Mouse (Mus musculus) lung, embryonic 15.5 days (tissue): ENCODE data around the gene Tiam1. TPM values are rescaled to one million over a fixed set of nuclear protein-coding genes. Genes with fewer than 3 reads are reported as not detected.

Experiments used
- ATAC-seq: fragments of 200-750 bp; cut with Nextera tagmentation; 2 replicates; pipeline ENCODE4 v1.8.0; 2017; ENCODE audit warnings: moderate number of reproducible peaks, borderline replicate concordance; ENCODE audit not compliant: low FRiP score, low TSS enrichment; ENCODE audit errors: extremely low read depth
- H3K27ac ChIP-seq: fragments of 300-500 bp; sonication (generic); 2 replicates; pipeline ENCODE4 v1.5.1; 2015; ENCODE audit warnings: moderate library complexity, mild to moderate bottlenecking, inconsistent platforms
- H3K27me3 ChIP-seq: fragments of 300-500 bp; sonication (generic); 2 replicates; pipeline ENCODE4 v1.6.1; 2015; ENCODE audit warnings: inconsistent platforms
- H3K36me3 ChIP-seq: fragments of 300-500 bp; sonication (generic); 2 replicates; pipeline ENCODE4 v1.6.1; 2015; ENCODE audit warnings: inconsistent platforms
- H3K4me1 ChIP-seq: fragments of 300-500 bp; sonication (generic); 2 replicates; pipeline ENCODE4 v1.6.1; 2015; ENCODE audit warnings: inconsistent platforms
- H3K4me2 ChIP-seq: fragments of 300-500 bp; sonication (generic); 2 replicates; pipeline ENCODE4 v1.6.1; 2015; ENCODE audit warnings: inconsistent platforms, mild to moderate bottlenecking, moderate library complexity
- H3K4me3 ChIP-seq: fragments of 300-500 bp; sonication (generic); 2 replicates; pipeline ENCODE4 v1.5.1; 2015; ENCODE audit warnings: mild to moderate bottlenecking, inconsistent platforms
- H3K9ac ChIP-seq: fragments of 300-500 bp; sonication (generic); 2 replicates; pipeline ENCODE4 v1.6.1; 2015; ENCODE audit warnings: inconsistent platforms
- H3K9me3 ChIP-seq: fragments of 300-500 bp; sonication (generic); 2 replicates; pipeline ENCODE4 v1.6.1; 2016; ENCODE audit warnings: inconsistent platforms
- WGBS: fragments of 180-500 bp; shearing (Covaris S2); methylation state at CpG from one replicate; pipeline ENCODE4 v1.1.7; 2015; 5-methylcytosine and 5-hydroxymethylcytosine counted together
- polyA plus RNA-seq: library from polyadenylated mRNA; unstranded; fragments of >200 nt; fragmentation: Nextera tagmentation; extraction: Ambion mirVana; gene quantifications from 2 replicates; pipeline ENCODE4 v1.2.1, GENCODE M21; 2015

Gene Tiam1
- polyA plus RNA-seq, 1 experiment from 2014 or later: 10.8 TPM

DNA sequence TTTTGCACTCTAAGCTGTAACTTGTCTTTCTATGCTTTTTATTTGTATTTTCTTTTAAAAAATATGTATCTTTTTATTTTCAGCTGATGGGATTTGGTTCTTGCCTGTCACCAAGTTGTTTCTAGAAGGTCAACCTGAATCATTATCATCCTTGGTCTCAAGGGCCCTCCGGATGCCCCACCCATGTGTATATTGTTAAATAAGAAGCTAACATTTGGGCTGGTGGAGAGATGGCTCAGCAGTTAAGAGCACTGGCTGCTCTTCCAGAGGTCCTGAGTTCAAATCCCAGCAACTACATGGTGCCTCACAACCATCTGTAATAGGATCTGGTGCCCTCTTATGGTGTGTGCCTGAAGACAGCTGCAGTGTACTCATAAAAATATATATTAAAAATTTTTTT is 27.1 kb upstream of the Tiam1 start:
- Histone ChIP-seq H3K4me2 (no peak overlapping the region), H3K4me3 (no peak overlapping the region), H3K9ac (no peak overlapping the region), H3K27me3 (no peaks in the 10 kb centered on the region), H3K9me3 (no peaks in the 10 kb centered on the region), H3K36me3 (no peaks in the 10 kb centered on the region), H3K27ac (no peak overlapping the region), H3K4me1 (no peaks in the 10 kb centered on the region)
- no peak for ATAC-seq
- WGBS: 89% methylated on average over 1 of the region's 1 CpGs

DNA sequence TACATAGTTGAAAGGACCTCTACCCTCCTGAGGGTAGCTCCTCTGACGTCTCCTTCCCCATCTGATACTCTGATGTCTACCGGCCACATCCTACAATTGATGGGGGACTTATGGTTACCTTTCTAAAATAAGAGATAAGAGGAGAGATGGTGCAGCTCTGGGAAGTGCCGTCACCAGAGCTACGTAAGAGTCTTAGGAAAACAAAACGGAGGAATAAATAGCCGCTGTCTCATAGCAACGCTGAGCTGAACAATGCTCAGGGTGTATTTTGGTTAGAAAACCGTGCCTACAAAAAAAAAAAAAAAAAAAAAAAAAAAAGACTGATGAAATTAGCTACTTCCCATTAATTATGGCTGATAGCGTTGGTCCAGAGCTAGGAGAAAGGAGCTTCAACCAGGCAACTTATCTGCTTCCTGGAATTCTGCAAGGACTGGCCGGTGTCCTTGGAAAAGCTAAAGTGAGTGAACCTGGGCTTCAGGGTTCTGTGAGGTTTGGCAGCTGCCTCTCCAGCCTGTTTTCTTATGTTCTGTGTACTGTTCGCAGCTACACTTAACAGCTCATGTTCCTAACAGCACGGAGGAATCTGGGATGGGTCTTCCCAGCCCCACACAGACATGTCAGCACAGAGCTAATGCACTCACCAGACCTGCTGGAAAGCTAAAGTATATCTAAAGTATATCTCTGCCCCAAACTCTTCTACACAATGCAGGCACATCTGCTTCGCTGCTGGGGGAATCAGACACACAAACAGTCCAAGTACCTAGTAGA is 26.5 kb upstream of the Tiam1 start:
- Histone ChIP-seq H3K27me3 (no peaks in the 10 kb centered on the region), H3K4me3 (no peak overlapping the region), H3K4me1 (no peaks in the 10 kb centered on the region), H3K4me2 (no peak overlapping the region), H3K9me3 (no peaks in the 10 kb centered on the region), H3K9ac (no peak overlapping the region), H3K27ac (no peak overlapping the region), H3K36me3 (no peaks in the 10 kb centered on the region)
- WGBS: 49% methylated on average over 13 of the region's 13 CpGs
- ATAC-seq: no peak

DNA sequence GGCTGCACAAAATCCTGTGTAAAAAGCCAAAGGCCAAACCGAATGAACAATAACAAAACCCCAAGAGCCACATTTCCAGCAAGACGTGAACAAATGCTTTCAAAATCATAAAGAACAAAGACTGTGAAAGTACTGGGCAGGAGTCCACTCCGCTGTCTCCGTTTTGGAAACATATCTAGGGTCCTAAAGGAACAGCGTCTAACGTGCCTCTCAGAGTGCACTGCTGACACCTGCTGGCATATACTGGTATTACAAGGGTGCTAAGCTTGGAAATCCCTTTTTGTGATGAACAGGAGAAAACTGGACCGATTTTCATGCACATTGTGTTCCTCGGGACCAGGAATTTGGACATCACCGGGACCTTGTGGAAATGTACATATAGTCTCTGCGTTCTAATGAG is 24.1 kb upstream of the Tiam1 start:
- no peak overlapping the region for H3K4me3 ChIP-seq
- H3K36me3 ChIP-seq: no peaks in the 10 kb centered on the region
- H3K27me3 ChIP-seq: no peaks in the 10 kb centered on the region
- H3K27ac ChIP-seq: no peak overlapping the region
- no peak for ATAC-seq
- H3K4me1 ChIP-seq: no peaks in the 10 kb centered on the region
- no peaks in the 10 kb centered on the region for H3K9me3 ChIP-seq
- 27% methylated on average over 10 of the region's 10 CpGs for WGBS
- H3K9ac ChIP-seq: no peak overlapping the region
- no peak overlapping the region for H3K4me2 ChIP-seq

DNA sequence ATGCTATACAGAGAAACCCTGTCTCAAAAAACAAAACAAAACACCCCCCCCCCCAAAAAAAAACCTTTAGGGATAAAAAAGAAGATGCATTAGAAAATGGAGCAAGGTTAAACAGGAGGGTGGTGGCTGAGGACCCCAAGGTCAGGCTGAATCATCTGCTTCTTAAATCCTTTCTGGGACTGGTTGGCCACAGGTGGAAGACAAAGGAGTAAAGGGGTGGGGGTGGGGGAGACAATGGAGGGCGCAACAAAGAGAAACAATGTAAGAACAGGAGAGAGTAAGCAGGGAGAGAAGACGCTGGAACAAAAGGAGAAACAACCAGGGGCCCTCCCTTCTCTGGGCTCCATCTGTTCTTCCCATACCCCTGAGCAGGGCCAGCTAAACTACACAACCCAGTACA is 21.9 kb upstream of the Tiam1 start:
- Histone ChIP-seq H3K9ac (no peak overlapping the region), H3K9me3 (no peaks in the 10 kb centered on the region), H3K4me1 (no peaks in the 10 kb centered on the region), H3K4me3 (no peak overlapping the region), H3K27ac (no peak overlapping the region), H3K27me3 (no peaks in the 10 kb centered on the region), H3K36me3 (no peaks in the 10 kb centered on the region), H3K4me2 (no peak overlapping the region)
- 71% methylated on average over 2 of the region's 2 CpGs for WGBS
- no peak for ATAC-seq

DNA sequence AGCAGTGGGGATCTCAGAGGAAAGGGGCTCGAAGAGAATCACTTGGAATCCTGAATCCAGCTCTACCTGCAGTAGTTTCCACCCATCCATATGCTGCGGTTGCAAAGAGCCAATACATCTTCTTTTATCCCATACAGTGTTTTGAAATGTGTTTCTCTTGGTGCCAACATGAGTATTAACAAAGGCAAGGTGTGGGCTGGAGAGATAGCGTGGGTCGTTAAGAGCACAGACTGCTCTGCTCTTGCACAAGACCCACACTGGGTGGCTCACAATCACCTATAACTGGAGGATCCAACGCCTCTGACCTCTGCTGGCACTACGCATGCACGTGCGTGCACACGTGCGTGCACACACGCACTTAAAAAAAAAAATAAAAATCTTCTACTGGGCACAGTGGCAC is 21.4 kb upstream of the Tiam1 start:
- Histone ChIP-seq H3K27me3 (no peaks in the 10 kb centered on the region), H3K9ac (no peak overlapping the region), H3K4me2 (no peak overlapping the region), H3K4me1 (no peaks in the 10 kb centered on the region), H3K36me3 (no peaks in the 10 kb centered on the region), H3K27ac (no peak overlapping the region), H3K9me3 (no peaks in the 10 kb centered on the region), H3K4me3 (no peak overlapping the region)
- ATAC-seq: no peak
- 90% methylated on average over 11 of the region's 11 CpGs for WGBS

DNA sequence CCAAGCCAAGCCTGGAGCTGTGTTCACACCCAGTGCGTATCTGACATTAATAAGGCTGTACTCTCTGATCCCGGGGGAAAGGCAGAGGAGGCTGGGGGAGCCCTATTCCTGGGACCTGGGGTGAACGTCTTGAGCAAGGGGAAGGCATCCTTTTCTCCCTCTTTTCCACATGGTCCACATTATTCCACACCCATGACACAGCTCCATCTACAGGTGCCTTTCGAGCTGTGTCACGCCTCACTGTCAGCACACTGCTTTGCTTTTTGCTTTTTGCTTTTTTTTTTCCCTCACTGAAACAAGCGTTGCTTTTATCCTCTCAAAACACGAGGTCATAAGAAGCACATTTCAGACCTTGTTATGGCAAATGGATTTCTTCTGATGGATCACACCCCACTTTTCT is 11.5 kb upstream of the Tiam1 start:
- Histone ChIP-seq H3K36me3 (no peaks in the 10 kb centered on the region), H3K4me1 (peaks cover 8% of the 10 kb centered on the region), H3K4me2 (no peak overlapping the region), H3K9me3 (no peaks in the 10 kb centered on the region), H3K27me3 (no peaks in the 10 kb centered on the region; the same call in 1 of the 2 replicates), H3K27ac (no peak overlapping the region), H3K9ac (no peak overlapping the region), H3K4me3 (no peak overlapping the region)
- ATAC-seq: no peak
- 34% methylated on average over 7 of the region's 7 CpGs for WGBS

DNA sequence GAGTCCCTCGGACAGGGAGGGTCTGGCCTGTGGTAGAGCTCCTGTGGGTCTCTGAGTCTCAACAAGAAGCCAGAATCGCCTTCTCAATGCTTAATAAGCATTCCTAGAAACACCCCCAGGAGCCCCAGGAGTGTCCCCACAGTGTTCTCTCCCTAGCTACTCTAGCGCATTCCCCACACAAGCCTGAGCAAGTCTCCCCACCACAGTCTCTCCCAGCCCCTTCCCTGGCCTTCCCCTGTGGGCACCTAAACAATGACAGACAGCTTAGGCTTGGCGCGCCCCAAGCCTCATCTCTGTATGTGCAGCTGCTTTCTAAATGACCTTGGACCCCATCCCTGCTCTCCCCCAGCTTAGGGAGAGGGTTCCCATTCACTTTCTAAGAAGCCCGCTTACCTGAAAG is 7.3 kb upstream of the Tiam1 start:
- ATAC-seq: no peak
- Histone ChIP-seq H3K4me3 (no peak overlapping the region), H3K27ac (no peak overlapping the region), H3K4me1 (peaks cover 14% of the 10 kb centered on the region), H3K9ac (no peak overlapping the region), H3K4me2 (no peak overlapping the region), H3K27me3 (no peaks in the 10 kb centered on the region; the same call in 1 of the 2 replicates), H3K36me3 (no peaks in the 10 kb centered on the region), H3K9me3 (no peaks in the 10 kb centered on the region)
- 91% methylated on average over 6 of the region's 6 CpGs for WGBS

DNA sequence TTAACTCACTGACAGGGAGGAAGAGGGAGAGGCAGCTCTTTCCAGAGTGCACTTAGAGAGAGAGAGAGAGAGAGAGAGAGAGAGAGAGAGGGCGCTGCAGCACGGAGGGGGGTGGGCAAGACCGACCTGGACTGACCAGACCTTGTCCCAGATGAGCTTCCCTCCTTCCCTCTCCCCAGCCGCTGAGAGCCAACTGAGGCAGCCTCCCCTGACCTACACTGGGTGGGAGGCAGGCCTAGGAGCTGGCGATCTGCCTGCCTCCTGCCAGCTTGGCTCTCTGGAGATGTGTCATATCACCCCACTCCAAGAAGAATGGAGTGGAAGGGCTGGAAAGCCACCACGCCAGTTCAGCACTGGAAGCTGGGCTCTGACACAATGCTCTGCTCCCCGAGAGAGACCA is 6.6 kb upstream of the Tiam1 start:
- Histone ChIP-seq H3K36me3 (no peaks in the 10 kb centered on the region), H3K9me3 (no peaks in the 10 kb centered on the region), H3K27me3 (no peaks in the 10 kb centered on the region; the same call in 1 of the 2 replicates), H3K4me2 (no peak overlapping the region), H3K4me3 (no peak overlapping the region), H3K27ac (no peak overlapping the region), H3K4me1 (peaks cover 14% of the 10 kb centered on the region), H3K9ac (no peak overlapping the region)
- 0 out of 2 replicates have a peak, but pooled peaks have one; percentile 21 for ATAC-seq
- 40% methylated on average over 7 of the region's 7 CpGs for WGBS

DNA sequence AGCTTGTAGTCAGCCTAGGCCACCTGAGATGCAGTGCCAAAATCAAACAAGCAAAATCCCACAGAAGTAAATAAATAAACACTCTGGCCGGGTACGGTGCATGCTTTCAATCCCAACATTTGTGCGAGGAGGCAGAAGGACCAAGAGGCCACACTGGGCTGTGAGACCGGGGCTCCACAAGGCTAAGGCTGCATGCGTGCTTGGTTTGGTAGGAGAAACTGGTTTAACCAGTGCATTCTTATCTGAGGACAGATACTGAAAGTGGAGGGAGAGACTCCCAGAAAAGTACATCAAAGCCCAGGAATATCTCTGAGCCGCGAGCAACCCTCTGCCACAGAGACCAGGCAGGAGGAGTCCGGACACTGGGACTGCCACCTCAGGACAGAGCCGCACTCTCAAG is 5.8 kb upstream of the Tiam1 start:
- Histone ChIP-seq H3K27me3 (no peaks in the 10 kb centered on the region; the same call in 1 of the 2 replicates), H3K9me3 (no peaks in the 10 kb centered on the region), H3K9ac (no peak overlapping the region), H3K4me3 (no peak overlapping the region), H3K4me1 (peaks cover 19% of the 10 kb centered on the region), H3K27ac (no peak overlapping the region), H3K4me2 (no peak overlapping the region), H3K36me3 (no peaks in the 10 kb centered on the region)
- 40% methylated on average over 9 of the region's 9 CpGs for WGBS
- no peak for ATAC-seq

DNA sequence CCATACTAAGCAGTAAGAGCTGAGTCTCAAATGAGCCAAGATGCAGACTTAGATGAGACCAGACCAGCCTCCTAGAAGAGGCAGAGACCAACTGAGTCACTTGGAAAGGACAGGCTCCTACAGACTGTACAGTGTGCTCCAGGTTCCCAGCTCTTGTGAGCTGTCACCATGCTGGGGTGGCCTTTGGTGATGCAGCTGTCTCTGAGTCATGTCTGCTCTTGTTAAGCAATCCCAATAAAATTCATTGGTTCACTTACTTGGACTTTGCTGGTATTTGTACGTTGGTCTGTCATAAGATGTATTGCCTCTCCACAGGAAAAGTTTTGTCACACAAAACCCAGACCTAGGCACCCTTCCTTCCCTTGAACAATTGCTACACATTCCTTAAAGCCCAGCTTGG is 1.7 kb upstream of the Tiam1 start:
- Histone ChIP-seq H3K4me3 (no peak overlapping the region), H3K27ac (no peak overlapping the region), H3K9ac (no peak overlapping the region), H3K36me3 (no peaks in the 10 kb centered on the region), H3K9me3 (no peaks in the 10 kb centered on the region), H3K4me2 (no peak overlapping the region), H3K27me3 (peaks cover 15% of the 10 kb centered on the region; the same call in 1 of the 2 replicates), H3K4me1 (peaks cover 31% of the 10 kb centered on the region)
- 82% methylated on average over 1 of the region's 1 CpGs for WGBS
- no peak for ATAC-seq

DNA sequence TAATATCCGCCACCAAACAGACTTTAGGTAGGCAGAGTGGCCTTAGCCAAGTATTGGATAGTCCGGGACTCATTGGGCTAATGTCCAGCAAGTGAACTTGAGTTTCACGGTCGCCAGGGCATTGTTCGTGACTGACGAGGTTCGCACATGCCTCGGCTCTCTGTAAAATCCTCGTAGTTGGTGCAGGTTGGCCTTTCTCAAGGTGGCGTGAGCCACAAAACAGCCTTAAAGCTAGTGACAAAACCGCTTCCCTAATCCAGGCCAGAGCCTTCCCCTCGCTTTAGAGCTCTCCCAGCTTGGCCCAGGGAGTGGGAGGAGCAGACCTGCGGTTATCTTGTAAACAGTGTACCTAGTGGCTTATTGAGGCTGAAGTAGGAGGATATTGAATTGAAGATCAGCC is 972 bp upstream of the Tiam1 start:
- H3K4me2 ChIP-seq: peak overlapping the region; percentile 96
- H3K4me1 ChIP-seq: peaks cover 26% of the 10 kb centered on the region
- H3K9ac ChIP-seq: peak overlapping the region; percentile 65
- ATAC-seq: no peak
- H3K9me3 ChIP-seq: no peaks in the 10 kb centered on the region
- peak overlapping the region; percentile 88; the same call in 1 of the 2 replicates for H3K27ac ChIP-seq
- peaks cover 15% of the 10 kb centered on the region; the same call in 1 of the 2 replicates for H3K27me3 ChIP-seq
- H3K36me3 ChIP-seq: no peaks in the 10 kb centered on the region
- H3K4me3 ChIP-seq: peak overlapping the region; percentile 79
- whole genome bisulfite sequencing: 7% methylated on average over 13 of the region's 13 CpGs

DNA sequence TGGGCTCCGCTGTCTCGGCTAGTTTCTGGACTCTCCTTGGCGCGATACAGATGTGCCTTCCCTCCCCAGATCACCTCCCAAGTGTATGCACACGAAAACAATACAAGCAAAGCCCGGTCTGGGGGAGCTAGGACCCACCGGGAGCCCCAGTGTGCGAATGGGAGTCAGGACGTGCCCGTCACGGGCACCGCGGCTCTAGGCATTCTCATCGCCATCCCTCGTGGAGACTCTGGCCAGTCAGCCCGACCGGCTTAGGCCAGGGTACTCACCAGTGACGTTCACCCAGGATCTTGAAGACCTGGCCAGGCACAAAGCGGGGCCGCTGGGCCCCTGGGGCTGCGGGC is 181 bp downstream of the Tiam1 start:
- peak overlapping the region; percentile 65 for H3K9ac ChIP-seq
- H3K27me3 ChIP-seq: peaks cover 15% of the 10 kb centered on the region; the same call in 1 of the 2 replicates
- peak overlapping the region; percentile 96 for H3K4me2 ChIP-seq
- WGBS: under 1% methylated on average over 21 of the region's 21 CpGs
- ATAC-seq: no peak
- H3K9me3 ChIP-seq: no peaks in the 10 kb centered on the region
- peak overlapping the region; percentile 54; the same call in 1 of the 2 replicates for H3K27ac ChIP-seq
- H3K36me3 ChIP-seq: no peaks in the 10 kb centered on the region
- peaks cover 23% of the 10 kb centered on the region for H3K4me1 ChIP-seq
- peak overlapping the region; percentile 79 for H3K4me3 ChIP-seq
